Mouse (Mus musculus) forebrain, embryonic 12.5 days (tissue): ENCODE results near the gene Plekhg1. TPM values are rescaled to one million over a fixed set of nuclear protein-coding genes. Genes with fewer than 3 reads are reported as not detected.

Source experiments
- ATAC-seq: fragments of 200-750 bp; cut with Nextera tagmentation; 2 replicates; pipeline ENCODE4 v1.8.0; 2017; ENCODE audit warnings: moderate TSS enrichment; ENCODE audit not compliant: low FRiP score
- H3K27ac ChIP-seq: fragments of 300-500 bp; sonication (generic); 2 replicates; pipeline ENCODE4 v1.5.1; 2016; ENCODE audit warnings: mild to moderate bottlenecking
- H3K27me3 ChIP-seq: fragments of 300-500 bp; sonication (generic); 2 replicates; pipeline ENCODE4 v1.6.1; 2016; ENCODE audit warnings: mild to moderate bottlenecking
- H3K36me3 ChIP-seq: fragments of 300-500 bp; sonication (generic); replicated peaks from 2 replicates; pipeline ENCODE4 v1.6.1; 2016; ENCODE audit warnings: mild to moderate bottlenecking
- H3K4me1 ChIP-seq: fragments of 300-500 bp; sonication (generic); 2 replicates; pipeline ENCODE4 v1.6.1; 2016
- H3K4me2 ChIP-seq: fragments of 300-500 bp; sonication (generic); 2 replicates; pipeline ENCODE4 v1.6.1; 2016; ENCODE audit warnings: mild to moderate bottlenecking, moderate library complexity
- H3K4me3 ChIP-seq: fragments of 300-500 bp; sonication (generic); replicated peaks from 2 replicates; pipeline ENCODE4 v1.5.1; 2016; ENCODE audit warnings: mild to moderate bottlenecking
- H3K9ac ChIP-seq: fragments of 300-500 bp; sonication (generic); 2 replicates; pipeline ENCODE4 v1.6.1; 2016; ENCODE audit warnings: mild to moderate bottlenecking
- H3K9me3 ChIP-seq: fragments of 300-500 bp; sonication (generic); 2 replicates; pipeline ENCODE4 v1.6.1; 2016
- WGBS: fragments of 180-500 bp; shearing (Covaris S2); methylation state at CpG from one replicate; pipeline ENCODE4 v1.1.7; 2016; 5-methylcytosine and 5-hydroxymethylcytosine counted together
- polyA plus RNA-seq: library from polyadenylated mRNA; unstranded; fragments of >200 nt; fragmentation: Nextera tagmentation; extraction: Ambion mirVana; gene quantifications from 2 replicates; pipeline ENCODE4 v1.2.1, GENCODE M21; 2016

Plekhg1 gene
- polyA plus RNA-seq, 1 experiment from 2014 or later, result 14.9 TPM

DNA sequence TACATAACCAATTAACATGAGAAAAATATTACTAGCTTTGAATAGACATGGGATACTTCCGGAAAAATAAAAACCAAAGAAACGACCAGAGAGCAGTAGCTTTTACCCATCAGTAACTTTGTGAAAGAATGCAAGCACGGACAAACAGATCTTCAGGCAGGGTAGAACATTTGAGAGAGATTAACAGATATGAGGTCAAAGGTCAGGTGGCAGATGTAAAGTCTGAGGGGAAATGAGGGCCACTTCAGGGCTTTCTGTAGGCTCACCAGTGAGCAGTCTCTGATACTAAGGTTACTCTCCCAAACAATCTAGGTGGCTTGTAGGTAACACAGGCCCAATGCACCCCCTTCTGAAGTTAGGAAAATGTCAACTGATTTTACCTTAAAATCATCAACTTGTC is 228.9 kb downstream of the Plekhg1 start:
- no peaks in the 10 kb centered on the region for H3K36me3 ChIP-seq
- H3K9me3 ChIP-seq, result no peaks in the 10 kb centered on the region
- H3K27me3 ChIP-seq, result no peaks in the 10 kb centered on the region
- ATAC-seq, result no peak
- H3K4me1 ChIP-seq, result peaks cover 9% of the 10 kb centered on the region
- 84% methylated on average over 3 of the region's 3 CpGs for WGBS
- H3K27ac ChIP-seq, result no peak overlapping the region
- no peak overlapping the region for H3K9ac ChIP-seq
- no peak overlapping the region for H3K4me2 ChIP-seq
- no peak overlapping the region for H3K4me3 ChIP-seq

DNA sequence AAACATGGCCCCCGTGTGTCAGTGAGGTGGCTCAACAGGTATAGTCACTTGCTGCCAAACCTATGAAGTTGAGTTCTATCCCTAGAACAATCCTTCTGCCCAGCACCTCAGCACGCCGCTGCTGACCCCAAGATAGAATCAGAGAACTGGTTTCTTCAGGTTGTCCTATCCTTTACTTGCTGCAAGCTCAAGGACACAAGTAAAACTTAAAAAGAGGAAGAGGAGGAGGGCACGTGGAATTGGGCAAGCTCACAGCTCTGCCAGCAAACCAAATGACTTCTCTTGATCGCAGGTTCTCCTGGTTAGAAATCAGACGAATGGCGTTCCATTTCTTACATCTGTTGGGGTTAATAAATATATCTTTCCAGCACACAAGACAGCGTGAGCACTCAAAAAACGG is 232.1 kb downstream of the Plekhg1 start:
- WGBS, result 91% methylated on average over 9 of the region's 9 CpGs
- no peak for ATAC-seq
- H3K4me1 ChIP-seq, result peaks cover 9% of the 10 kb centered on the region
- no peaks in the 10 kb centered on the region for H3K9me3 ChIP-seq
- H3K27ac ChIP-seq, result no peak overlapping the region
- H3K4me2 ChIP-seq, result peak overlapping the region; percentile 83; the same call in 1 of the 2 replicates
- H3K9ac ChIP-seq, result no peak overlapping the region
- H3K36me3 ChIP-seq, result no peaks in the 10 kb centered on the region
- no peak overlapping the region for H3K4me3 ChIP-seq
- no peaks in the 10 kb centered on the region for H3K27me3 ChIP-seq

DNA sequence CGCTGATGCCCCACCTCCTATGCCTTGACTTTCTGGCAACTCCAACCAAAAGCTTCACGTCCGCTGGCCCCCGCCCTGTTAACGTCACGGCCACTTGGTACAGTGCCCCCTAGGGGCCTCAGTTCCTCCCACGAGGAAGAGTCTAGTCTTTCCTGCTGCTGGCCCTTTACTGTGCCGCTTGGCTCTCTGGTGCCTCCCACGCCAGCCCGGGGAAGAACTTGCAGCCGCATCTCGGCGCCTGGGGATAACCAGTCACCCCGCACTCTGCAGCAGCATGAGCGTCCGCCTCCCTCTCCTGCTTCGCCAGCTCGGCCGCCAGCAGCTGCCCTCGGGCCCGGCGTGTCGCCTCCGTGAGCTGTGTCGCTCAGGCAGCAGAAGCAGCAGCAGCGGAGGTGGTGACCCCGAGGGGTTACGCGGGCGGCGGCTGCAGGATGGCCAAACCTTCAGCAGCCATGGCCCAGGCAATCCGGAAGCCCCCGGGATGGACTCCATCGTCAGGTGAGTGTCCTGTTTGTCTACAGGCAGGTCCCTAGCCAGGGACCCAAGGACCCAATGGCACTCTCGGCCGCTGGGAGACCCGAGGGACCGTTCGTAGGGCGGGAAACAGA is 232.9 kb downstream of the Plekhg1 start, which contains the start of gene Mthfd1l:
TSS of gene Mthfd1l (plus strand) at position 138 of the 608 bp plus-strand sequence.
- WGBS, result under 1% methylated on average over 40 of the region's 40 CpGs
- peak within 1 kb of the TSS; percentile 68 for H3K4me3 ChIP-seq
- H3K4me2 ChIP-seq, result peak within 1 kb of the TSS; percentile 83
- H3K36me3 ChIP-seq, result no peaks in the 10 kb centered on the region
- peak within 1 kb of the TSS; percentile 90 for H3K27ac ChIP-seq
- H3K27me3 ChIP-seq, result no peaks in the 10 kb centered on the region
- H3K4me1 ChIP-seq, result peaks cover 9% of the 10 kb centered on the region
- peak; percentile 82 for ATAC-seq
- peak within 1 kb of the TSS; percentile 77 for H3K9ac ChIP-seq
- no peaks in the 10 kb centered on the region for H3K9me3 ChIP-seq

DNA sequence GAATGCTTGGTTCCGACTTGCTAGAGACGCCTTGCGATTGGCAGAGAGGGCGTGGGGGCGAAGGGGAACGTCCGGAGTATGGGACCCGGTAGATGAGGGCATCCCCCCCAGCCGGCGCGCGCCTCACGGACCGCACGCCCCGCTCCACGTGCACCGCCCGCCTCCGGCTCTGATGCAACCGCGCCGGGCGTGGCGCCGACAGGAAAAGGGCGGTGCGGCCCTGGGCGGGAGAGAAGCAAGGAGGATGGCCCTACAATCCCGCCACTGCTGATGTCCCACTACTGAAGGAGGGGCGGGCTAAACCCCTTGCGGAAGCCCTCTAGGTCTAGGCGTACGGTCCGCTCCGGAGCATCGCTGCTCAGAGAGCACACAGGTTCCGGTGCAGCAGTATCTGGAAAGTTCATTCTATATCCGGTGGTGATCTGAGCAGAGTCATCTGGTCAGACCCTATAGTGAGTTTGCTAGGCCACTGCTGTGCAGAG is 233.5 kb downstream of the Plekhg1 start:
- peak overlapping the region; percentile 83 for H3K4me2 ChIP-seq

DNA sequence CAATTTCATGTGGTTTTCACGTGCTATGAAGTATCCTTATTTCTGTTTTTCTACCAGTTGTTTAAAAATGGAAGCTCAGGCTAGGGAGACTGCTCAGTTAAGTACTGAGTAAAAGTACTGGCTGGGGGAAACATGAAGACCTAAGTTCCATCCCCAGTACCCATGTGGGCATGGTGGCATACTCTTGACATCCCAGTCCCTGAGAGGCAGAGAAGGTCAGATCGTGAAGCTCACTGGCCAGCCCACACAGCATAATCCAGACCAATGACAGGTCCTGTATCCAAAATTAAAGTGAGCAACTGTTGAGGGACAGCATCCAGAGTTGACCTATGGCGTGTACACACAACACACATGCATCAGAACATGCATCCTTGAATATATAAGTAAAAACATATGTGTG is 234.2 kb downstream of the Plekhg1 start:
- Histone ChIP-seq H3K4me2 (peak overlapping the region; percentile 83), H3K4me1 (peaks cover 9% of the 10 kb centered on the region), H3K9ac (no peak overlapping the region), H3K27me3 (no peaks in the 10 kb centered on the region), H3K36me3 (peaks cover 5% of the 10 kb centered on the region), H3K9me3 (no peaks in the 10 kb centered on the region), H3K4me3 (no peak overlapping the region), H3K27ac (no peak overlapping the region)
- no peak for ATAC-seq
- WGBS, result 86% methylated on average over 3 of the region's 3 CpGs

More for the DNA sequence above, 233.5 kb downstream of the Plekhg1 start:
- Histone ChIP-seq H3K4me1 (peaks cover 9% of the 10 kb centered on the region), H3K27ac (peak overlapping the region; percentile 90), H3K9me3 (no peaks in the 10 kb centered on the region), H3K9ac (peak overlapping the region; percentile 77), H3K27me3 (no peaks in the 10 kb centered on the region), H3K4me3 (peak overlapping the region; percentile 68), H3K36me3 (no peaks in the 10 kb centered on the region)
- 0% methylated on average over 37 of the region's 39 CpGs for WGBS
- peak; percentile 92 for ATAC-seq

DNA sequence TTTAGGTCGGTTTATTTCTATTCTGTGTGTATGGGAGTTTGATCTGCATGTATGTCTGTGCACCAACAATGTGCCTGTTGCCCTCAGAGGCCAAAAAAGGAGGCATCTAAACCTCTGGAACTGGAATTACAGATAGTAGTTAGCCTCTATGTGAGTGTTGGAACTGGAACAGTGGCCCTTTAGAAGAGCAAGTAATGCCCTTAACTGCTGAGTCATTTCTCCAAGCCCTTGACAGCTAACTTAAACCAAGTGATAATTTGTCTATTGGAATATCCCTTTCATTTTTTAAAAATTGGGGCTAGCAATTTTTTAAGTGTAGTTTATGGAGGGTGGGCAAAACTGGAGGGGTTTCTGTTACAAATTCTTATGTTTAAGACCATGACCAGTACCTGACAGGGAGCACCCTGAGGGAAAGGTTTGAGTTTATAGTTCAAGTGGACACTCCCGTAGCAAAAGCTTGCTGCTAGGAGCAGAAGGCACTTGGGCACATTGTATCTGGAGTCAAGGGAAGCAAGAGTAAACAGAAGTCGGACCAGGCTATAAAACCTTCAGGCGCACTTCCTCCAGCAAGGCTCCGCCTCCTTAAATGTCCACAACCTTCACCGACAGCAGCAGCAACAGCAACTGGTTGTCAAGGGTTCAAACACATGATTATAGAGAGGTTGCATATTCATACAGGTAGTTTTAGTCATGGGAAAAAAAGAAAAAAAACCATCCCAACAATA is 235.9 kb downstream of the Plekhg1 start:
- no peaks in the 10 kb centered on the region for H3K9me3 ChIP-seq
- H3K4me3 ChIP-seq, result no peak overlapping the region
- ATAC-seq, result no peak
- peaks cover 21% of the 10 kb centered on the region for H3K36me3 ChIP-seq
- no peak overlapping the region for H3K4me2 ChIP-seq
- H3K27ac ChIP-seq, result no peak overlapping the region
- H3K9ac ChIP-seq, result no peak overlapping the region
- H3K4me1 ChIP-seq, result peaks cover 9% of the 10 kb centered on the region
- 85% methylated on average over 6 of the region's 6 CpGs for WGBS
- no peaks in the 10 kb centered on the region for H3K27me3 ChIP-seq

DNA sequence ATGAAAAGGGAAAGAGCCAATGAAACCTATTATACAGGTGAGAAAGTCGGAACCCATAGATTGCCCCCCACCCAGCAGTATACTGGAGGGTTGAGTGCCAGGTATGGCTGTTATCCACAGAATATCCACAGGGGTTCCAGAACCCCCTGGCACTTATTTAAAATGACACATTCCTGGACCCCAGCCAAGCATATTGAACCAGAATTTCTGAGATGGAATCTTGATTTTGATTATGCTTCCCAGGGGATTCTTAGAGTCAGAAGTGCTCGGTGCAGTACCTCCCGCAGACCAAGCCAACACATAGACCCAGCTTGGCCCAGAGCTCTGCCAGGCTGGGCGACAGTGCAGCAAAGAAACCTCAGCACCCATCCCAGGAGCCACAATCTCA is 236.5 kb downstream of the Plekhg1 start:
- Histone ChIP-seq H3K27ac (no peak overlapping the region), H3K27me3 (no peaks in the 10 kb centered on the region), H3K36me3 (peaks cover 21% of the 10 kb centered on the region), H3K9me3 (no peaks in the 10 kb centered on the region), H3K4me1 (peaks cover 9% of the 10 kb centered on the region), H3K4me3 (no peak overlapping the region), H3K4me2 (no peak overlapping the region), H3K9ac (no peak overlapping the region)
- WGBS, result 86% methylated on average over 4 of the region's 4 CpGs
- no peak for ATAC-seq

DNA sequence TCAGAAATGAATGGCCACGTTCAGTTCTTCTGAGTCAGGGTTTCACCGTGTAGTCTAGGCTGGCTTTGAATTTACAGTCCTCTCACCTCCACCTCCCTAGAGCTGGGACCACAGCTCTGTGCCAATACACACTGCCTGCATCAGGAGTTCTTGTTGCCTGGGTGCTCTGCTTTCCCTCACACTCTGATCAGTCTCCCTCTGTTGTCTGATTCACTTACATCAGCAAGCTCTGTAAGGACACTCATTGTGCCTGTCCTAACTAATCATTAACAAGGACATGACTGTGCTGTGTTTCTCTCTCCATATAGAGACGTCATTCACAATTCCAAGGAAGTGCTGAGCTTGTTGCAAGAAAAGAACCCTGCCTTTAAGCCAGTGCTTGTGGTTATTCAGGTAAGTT is 238.2 kb downstream of the Plekhg1 start:
- H3K36me3 ChIP-seq, result peaks cover 21% of the 10 kb centered on the region
- ATAC-seq, result no peak

DNA sequence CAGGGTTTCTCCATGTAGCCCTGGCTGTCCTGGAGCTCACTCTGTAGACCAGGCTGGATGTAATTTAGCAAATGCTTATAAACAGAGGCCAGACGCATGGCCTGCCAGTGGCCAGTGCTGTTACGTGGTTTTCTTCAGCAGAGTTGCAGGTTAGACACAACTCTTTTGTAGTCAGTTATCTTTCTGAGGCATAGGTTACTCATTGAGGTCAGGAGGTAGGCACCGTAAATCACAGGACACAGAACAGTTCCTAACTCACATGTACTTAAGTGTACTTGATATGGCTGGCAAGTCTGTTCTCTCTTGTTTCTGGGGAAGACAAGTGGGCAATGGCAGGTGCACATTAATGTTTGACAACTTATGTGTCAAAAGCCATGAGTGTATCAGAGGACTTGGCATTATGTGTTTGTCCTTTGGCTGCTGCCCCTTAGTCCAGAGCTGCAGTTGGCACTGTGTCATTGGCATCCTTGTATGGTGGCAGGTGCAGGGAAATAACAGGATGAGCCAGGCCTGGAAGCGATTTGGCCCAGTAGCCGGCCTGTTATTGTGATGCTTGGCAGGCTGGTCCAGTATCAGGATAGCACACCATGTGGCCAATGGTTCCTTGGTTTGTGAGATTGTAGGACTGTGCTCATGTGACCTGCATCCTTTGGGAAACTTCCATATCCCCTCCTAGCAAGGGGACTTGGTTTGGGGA is 238.8 kb downstream of the Plekhg1 start:
- no peaks in the 10 kb centered on the region for H3K27me3 ChIP-seq

More for the DNA sequence above, 238.2 kb downstream of the Plekhg1 start:
- Histone ChIP-seq H3K9me3 (no peaks in the 10 kb centered on the region), H3K4me2 (no peak overlapping the region), H3K9ac (no peak overlapping the region), H3K27ac (no peak overlapping the region), H3K4me3 (no peak overlapping the region), H3K27me3 (no peaks in the 10 kb centered on the region), H3K4me1 (peaks cover 4% of the 10 kb centered on the region; the same call in 1 of the 2 replicates)
- WGBS, result 84% methylated on average over 3 of the region's 3 CpGs

DNA sequence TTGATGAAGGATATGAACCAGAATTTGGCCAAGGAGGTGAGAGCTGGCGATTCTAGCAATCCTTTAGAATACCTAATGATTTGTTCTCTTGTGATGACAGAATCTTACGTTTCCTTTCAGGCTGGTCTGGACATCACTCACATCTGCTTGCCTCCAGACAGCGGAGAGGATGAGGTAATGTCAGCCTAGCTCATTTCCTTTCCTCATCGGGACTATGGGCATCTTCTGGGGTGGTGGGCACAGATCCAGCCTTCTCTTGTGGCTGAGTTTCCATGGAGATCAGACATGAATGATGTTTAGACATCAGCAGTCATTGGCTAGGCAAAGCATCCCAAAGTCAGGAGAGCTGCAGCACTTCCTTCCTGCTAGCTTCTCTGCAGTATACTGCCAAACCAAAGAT is 240.1 kb downstream of the Plekhg1 start:
- Histone ChIP-seq H3K4me1 (no peaks in the 10 kb centered on the region), H3K27me3 (no peaks in the 10 kb centered on the region), H3K27ac (no peak overlapping the region), H3K4me2 (no peak overlapping the region), H3K9me3 (no peaks in the 10 kb centered on the region), H3K36me3 (peaks cover 21% of the 10 kb centered on the region), H3K9ac (no peak overlapping the region), H3K4me3 (no peak overlapping the region)
- 91% methylated on average over 4 of the region's 4 CpGs for WGBS
- ATAC-seq, result no peak

More for the DNA sequence above, 238.8 kb downstream of the Plekhg1 start:
- 96% methylated on average over 5 of the region's 5 CpGs for WGBS
- Histone ChIP-seq H3K9me3 (no peaks in the 10 kb centered on the region), H3K27ac (no peak overlapping the region), H3K4me3 (no peak overlapping the region), H3K4me1 (peaks cover 1% of the 10 kb centered on the region; the same call in 1 of the 2 replicates), H3K4me2 (no peak overlapping the region), H3K9ac (no peak overlapping the region), H3K36me3 (peaks cover 21% of the 10 kb centered on the region)
- ATAC-seq, result no peak

DNA sequence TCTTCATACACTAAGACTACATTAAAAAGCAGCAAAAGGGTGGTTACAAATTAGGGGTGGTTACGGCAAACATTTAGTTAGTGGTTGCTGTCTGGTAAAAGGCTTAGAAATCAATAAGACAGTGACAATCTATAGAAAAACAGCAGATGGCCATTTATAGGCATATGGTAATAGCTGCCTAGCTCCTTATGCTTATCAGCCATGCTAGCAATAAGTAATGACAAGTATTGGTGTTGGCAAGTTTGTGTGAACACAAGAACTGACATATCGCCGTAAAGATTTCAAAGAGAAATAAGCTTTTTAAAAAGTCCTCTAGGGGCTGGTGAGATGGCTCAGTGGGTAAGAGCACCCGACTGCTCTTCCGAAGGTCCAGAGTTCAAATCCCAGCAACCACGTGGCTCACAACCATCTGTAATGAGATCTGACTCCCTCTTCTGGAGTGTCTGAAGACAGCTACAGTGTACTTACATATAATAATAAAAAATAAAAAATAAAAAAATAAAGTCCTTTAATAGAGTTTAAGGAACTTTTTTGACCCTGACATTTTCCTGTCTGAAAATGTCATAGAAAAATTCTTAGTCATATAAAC is 250.2 kb downstream of the Plekhg1 start:
- H3K36me3 ChIP-seq, result peaks cover 18% of the 10 kb centered on the region
- H3K4me1 ChIP-seq, result no peaks in the 10 kb centered on the region
- no peak overlapping the region for H3K9ac ChIP-seq
- no peak overlapping the region for H3K4me3 ChIP-seq
- H3K9me3 ChIP-seq, result no peaks in the 10 kb centered on the region
- no peak overlapping the region for H3K4me2 ChIP-seq
- ATAC-seq, result no peak
- H3K27me3 ChIP-seq, result no peaks in the 10 kb centered on the region
- no peak overlapping the region for H3K27ac ChIP-seq
- 98% methylated on average over 6 of the region's 6 CpGs for WGBS
